ENCODE assay signal across 8 mouse cellular contexts in genomic region chr7:112022506-112023149, GRCm38 (mm10). TPM values are rescaled to one million over a fixed set of nuclear protein-coding genes. Genes with fewer than 3 reads are reported as not detected.
DNase-seq lines count a peak whose midpoint lies in the region; ATAC-seq lines count a peak whose summit lies in the region.

No protein-coding gene starts in this region.

- peak overlapping the region; percentile 98 for H3K27ac ChIP-seq in lung, embryonic 16.5 days (ENCODE audit: low read length)
- H3K27ac ChIP-seq in hindbrain, embryonic 12.5 days: peak overlapping the region; percentile 99
- H3K27ac ChIP-seq in midbrain, embryonic 11.5 days (ENCODE audit: low read depth, low read length): peak overlapping the region; percentile 97

- H3K27me3 ChIP-seq in lung, embryonic 16.5 days (ENCODE audit: control insufficient read depth, insufficient read depth, low read depth, low read length): no peaks in the 10 kb centered on the region
- H3K27me3 ChIP-seq in hindbrain, embryonic 12.5 days: no peaks in the 10 kb centered on the region
- no peaks in the 10 kb centered on the region for H3K27me3 ChIP-seq in midbrain, embryonic 11.5 days (ENCODE audit: control insufficient read depth, insufficient read depth, low read length)

- peaks cover 29% of the 10 kb centered on the region for H3K4me1 ChIP-seq in lung, embryonic 16.5 days (replicated peaks; ENCODE audit: control insufficient read depth, insufficient read depth, low read length)
- peaks cover 29% of the 10 kb centered on the region for H3K4me1 ChIP-seq in hindbrain, embryonic 12.5 days
- H3K4me1 ChIP-seq in midbrain, embryonic 11.5 days (ENCODE audit: control insufficient read depth, insufficient read depth, low read length): peaks cover 21% of the 10 kb centered on the region

- 17% methylated on average over 17 of the region's 17 CpGs for WGBS in lung, embryonic 16.5 days
- WGBS in hindbrain, embryonic 12.5 days: 13% methylated on average over 17 of the region's 17 CpGs
- 12% methylated on average over 17 of the region's 17 CpGs for WGBS in midbrain, embryonic 11.5 days

- H3K4me3 ChIP-seq in lung, embryonic 16.5 days (ENCODE audit: low read length): peak overlapping the region; percentile 95
- H3K4me3 ChIP-seq in hindbrain, embryonic 12.5 days: peak overlapping the region; percentile 89
- peak overlapping the region; percentile 92 for H3K4me3 ChIP-seq in midbrain, embryonic 11.5 days (ENCODE audit: low read depth, low read length)

- no peaks in the 10 kb centered on the region for H3K9me3 ChIP-seq in lung, embryonic 16.5 days (ENCODE audit: control insufficient read depth, low read length)
- no peaks in the 10 kb centered on the region for H3K9me3 ChIP-seq in hindbrain, embryonic 12.5 days (replicated peaks)
- no peaks in the 10 kb centered on the region for H3K9me3 ChIP-seq in midbrain, embryonic 11.5 days (ENCODE audit: control insufficient read depth, low read length)

- ATAC-seq in cerebellum, adult (ENCODE audit: insufficient number of reproducible peaks, low FRiP score, low TSS enrichment): peak; percentile 55
- peak; percentile 23 for ATAC-seq in lung, embryonic 16.5 days (ENCODE audit: low read depth)
- ATAC-seq in hindbrain, embryonic 12.5 days (ENCODE audit: low FRiP score): peak; percentile 66
- peak; percentile 66 for ATAC-seq in midbrain, embryonic 11.5 days (ENCODE audit: low FRiP score)

- DNase-seq in cerebellum, adult 9-11 months: no peak
- no peak for DNase-seq in lung, postnatal 14 days
- DNase-seq in midbrain, embryonic 11.5 days (ENCODE audit: low spot score, missing footprints): no peak
- no peak for DNase-seq in yolk sac, embryonic 10.5 days (ENCODE audit: low spot score)
- no peak for DNase-seq in retina, postnatal 1 day

- no peaks in the 10 kb centered on the region for H3K36me3 ChIP-seq in lung, embryonic 16.5 days (ENCODE audit: control insufficient read depth, insufficient read depth, low read length)
- H3K36me3 ChIP-seq in hindbrain, embryonic 12.5 days: no peaks in the 10 kb centered on the region
- H3K36me3 ChIP-seq in midbrain, embryonic 11.5 days (ENCODE audit: control insufficient read depth, insufficient read depth, low read length): no peaks in the 10 kb centered on the region

- H3K9ac ChIP-seq in lung, embryonic 16.5 days (ENCODE audit: low read length): peak overlapping the region; percentile 99
- peak overlapping the region; percentile 94 for H3K9ac ChIP-seq in hindbrain, embryonic 12.5 days
- H3K9ac ChIP-seq in midbrain, embryonic 11.5 days (ENCODE audit: low read length): peak overlapping the region; percentile 99

- H3K4me2 ChIP-seq in lung, embryonic 16.5 days (ENCODE audit: low read depth, low read length): peak overlapping the region; percentile 85
- H3K4me2 ChIP-seq in hindbrain, embryonic 12.5 days (replicated peaks): peak overlapping the region; percentile 81
- H3K4me2 ChIP-seq in midbrain, embryonic 11.5 days: peak overlapping the region; percentile 78

RNA-seq across cellular contexts. Expression of gene Usp47, which starts 0.7 kb away (rescaled TPM):
- polyA plus RNA-seq in lung, embryonic 16.5 days (2015; fragmentation: Nextera tagmentation; extraction: Ambion mirVana): 64.6 and 71.5 TPM in 2 replicates
- 110 and 111 TPM in 2 replicates for polyA plus RNA-seq in hindbrain, embryonic 12.5 days (2016; fragmentation: Nextera tagmentation; extraction: Ambion mirVana)
- polyA plus RNA-seq in midbrain, embryonic 11.5 days (2014; fragmentation: Nextera tagmentation; extraction: Ambion mirVana): 98.7 and 117 TPM in 2 replicates
